In genomic region chr2:6267537-6267936, GRCm38 (mm10) we compare ENCODE assay signal across 9 mouse cellular contexts. TPM values are rescaled to one million over a fixed set of nuclear protein-coding genes. Genes with fewer than 3 reads are reported as not detected.
A peak's percentile ranks its signal among the peaks of the same experiment; 100 is the strongest.
DNase-seq lines count a peak whose midpoint lies in the region; ATAC-seq lines count a peak whose summit lies in the region.
"Had no signal": no experiment of that assay in that cellular context is flagged by ENCODE, and none has a peak within 500 bp of the region (broad histone marks: within the 10 kb centered on the region; RNA-seq: fewer than 3 reads in every experiment).

No protein-coding gene starts in this region.

- H3K4me1 ChIP-seq in embryonic facial prominence, embryonic 14.5 days (ENCODE audit: control insufficient read depth, insufficient read depth, low read length), result no peaks in the 10 kb centered on the region
- peaks cover 11 to 28% of the 10 kb centered on the region in 2 experiments for H3K4me1 ChIP-seq in heart, embryonic 14.5 days (ENCODE audit: control insufficient read depth in 2 of 2, insufficient read depth in 2 of 2, low read length in 2 of 2)

- no peaks in the 10 kb centered on the region for H3K36me3 ChIP-seq in embryonic facial prominence, embryonic 14.5 days (ENCODE audit: control insufficient read depth, insufficient read depth, low read length)
- H3K36me3 ChIP-seq in heart, embryonic 14.5 days (ENCODE audit: control insufficient read depth, insufficient read depth, low read length), result no peaks in the 10 kb centered on the region
- H3K36me3 ChIP-seq: neural tube, embryonic 12.5 days had no signal

- peaks cover 5% of the 10 kb centered on the region; the same call in 1 of the 2 replicates for H3K9me3 ChIP-seq in embryonic facial prominence, embryonic 14.5 days (ENCODE audit: control insufficient read depth, low read length)
- no peaks in the 10 kb centered on the region for H3K9me3 ChIP-seq in heart, embryonic 14.5 days (ENCODE audit: control insufficient read depth, low read length)
- H3K9me3 ChIP-seq: neural tube, embryonic 12.5 days had no signal

- ATAC-seq in embryonic facial prominence, embryonic 14.5 days (ENCODE audit: low read depth), result peak; percentile 73
- peak; percentile 67 for ATAC-seq in heart, embryonic 14.5 days (ENCODE audit: insufficient number of reproducible peaks, insufficient read depth, low FRiP score, low read depth)

- no peaks in the 10 kb centered on the region for H3K27me3 ChIP-seq in embryonic facial prominence, embryonic 14.5 days (replicated peaks; ENCODE audit: control insufficient read depth, insufficient read depth, low read length)
- H3K27me3 ChIP-seq in heart, embryonic 14.5 days (ENCODE audit: control insufficient read depth, insufficient read depth, low read length), result no peaks in the 10 kb centered on the region

- peak overlapping the region; percentile 16; the same call in 1 of the 2 replicates for H3K4me2 ChIP-seq in embryonic facial prominence, embryonic 14.5 days (ENCODE audit: low read depth, low read length)
- peak overlapping the region; percentile 52 for H3K4me2 ChIP-seq in heart, embryonic 14.5 days (ENCODE audit: low read length)
- H3K4me2 ChIP-seq: neural tube, embryonic 12.5 days had no signal

- peak overlapping the region; percentile 19; the same call in 1 of the 2 replicates for H3K9ac ChIP-seq in embryonic facial prominence, embryonic 14.5 days (ENCODE audit: low read depth, low read length)
- peak overlapping the region; percentile 35; the same call in 1 of the 2 replicates for H3K9ac ChIP-seq in heart, embryonic 14.5 days (ENCODE audit: low read length)
- H3K9ac ChIP-seq: neural tube, embryonic 12.5 days had no signal

- no peak overlapping the region for H3K4me3 ChIP-seq in embryonic facial prominence, embryonic 14.5 days (ENCODE audit: low read depth, low read length)
- H3K4me3 ChIP-seq in heart, embryonic 14.5 days (ENCODE audit: control insufficient read depth in 1 of 2, insufficient read depth in 1 of 2, low read depth in 1 of 2, low read length in 2 of 2), result no peak overlapping the region
- H3K4me3 ChIP-seq: neural tube, embryonic 12.5 days had no signal

- DNase-seq in right cerebral cortex, adult 18-20 months, result peak; percentile 76
- no peak for DNase-seq in right cerebral cortex, postnatal 4 days
- peak; percentile 82 for DNase-seq in embryonic facial prominence, embryonic 14.5 days (ENCODE audit: low spot score)
- peak; percentile 29 to 53 for DNase-seq in kidney, postnatal 36 days
- peak; percentile 83 for DNase-seq in lung, postnatal 25 days (ENCODE audit: low spot score)
- DNase-seq in right cerebral cortex, postnatal 25 days, result peak; percentile 59
- no peak for DNase-seq in thymus, postnatal 36 days

- 27% methylated on average over 9 of the region's 9 CpGs for WGBS in embryonic facial prominence, embryonic 14.5 days
- 15% methylated on average over 9 of the region's 9 CpGs for WGBS in heart, embryonic 14.5 days

- H3K27ac ChIP-seq in embryonic facial prominence, embryonic 14.5 days (replicated peaks; ENCODE audit: low read depth, low read length), result no peak overlapping the region
- H3K27ac ChIP-seq in heart, embryonic 14.5 days (replicated peaks in 1 of 2; ENCODE audit: control insufficient read depth in 1 of 2, insufficient read depth in 1 of 2, low read depth in 2 of 2, low read length in 2 of 2), result peak overlapping the region; percentile 47 to 67
- H3K27ac ChIP-seq: neural tube, embryonic 12.5 days had no signal

RNA-seq across cellular contexts. Expression of gene Echdc3, which starts 54.7 kb away (rescaled TPM):
- 3.5 and 4.9 TPM in 2 replicates for polyA plus RNA-seq in embryonic facial prominence, embryonic 14.5 days (2014; fragmentation: Nextera tagmentation; extraction: Ambion mirVana)
- 11.0 and 12.0 TPM in 2 replicates for polyA plus RNA-seq in heart, embryonic 14.5 days (2014; fragmentation: Nextera tagmentation; extraction: Ambion mirVana)

RNA-seq across cellular contexts. Expression of gene Usp6nl, which starts 54.9 kb away (rescaled TPM):
- polyA plus RNA-seq in embryonic facial prominence, embryonic 14.5 days (2014; fragmentation: Nextera tagmentation; extraction: Ambion mirVana), result 8.0 and 8.5 TPM in 2 replicates
- 6.7 and 7.5 TPM in 2 replicates for polyA plus RNA-seq in heart, embryonic 14.5 days (2014; fragmentation: Nextera tagmentation; extraction: Ambion mirVana)

Comparison
In these comparisons a context has a peak if more than half of its experiments do, and no peak if none do; other contexts are left out.
1. DNase-seq: peak in right cerebral cortex, adult 18-20 months (single experiment), embryonic facial prominence, embryonic 14.5 days (single experiment), kidney, postnatal 36 days (2 of 2), lung, postnatal 25 days (single experiment) and right cerebral cortex, postnatal 25 days (single experiment); none in right cerebral cortex, postnatal 4 days (single experiment) and thymus, postnatal 36 days (0 of 2).